Mouse (Mus musculus): ENCODE data around the gene Lamc1.
"Not testable (repeated sequence)": the region's sequence is repeated elsewhere in the genome, so short reads cannot be mapped to it uniquely, and the experiment has no call there.

Gene Lamc1

DNA sequence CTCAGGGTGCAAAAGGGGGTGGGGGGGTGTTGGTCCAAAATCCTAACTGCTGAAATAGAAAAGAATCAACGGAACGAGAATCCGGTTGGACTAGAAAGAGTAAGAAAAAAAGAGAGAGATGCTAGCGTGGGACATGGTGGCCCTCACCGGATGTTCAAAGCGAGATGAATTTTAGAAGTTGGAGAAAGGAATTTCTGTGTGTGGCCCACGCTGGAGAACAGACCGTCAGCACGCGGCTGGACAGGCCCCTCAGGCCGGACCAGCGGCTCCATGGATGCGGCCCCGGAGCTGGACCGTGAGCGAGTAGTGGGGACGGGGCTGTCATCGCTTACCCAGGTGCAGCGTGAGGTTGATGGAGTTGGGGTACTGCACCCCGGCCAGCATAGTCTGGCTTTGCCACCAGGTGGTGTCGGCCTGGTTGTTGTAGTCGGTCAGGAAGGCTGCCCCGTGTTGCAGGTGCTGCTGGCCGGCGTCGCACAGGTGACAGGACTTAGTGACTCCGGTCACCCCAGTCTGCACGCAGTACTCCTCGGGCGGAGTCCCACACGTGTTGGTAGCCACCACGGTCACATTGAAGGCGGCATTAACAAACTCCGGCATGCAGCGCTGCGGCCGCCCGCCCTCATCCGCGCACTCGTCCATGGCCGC lies 666 bp downstream of the Lamc1 start:
- DNase-seq (ENCODE audit: low spot score): no peak

- DNase-seq (ENCODE audit: low spot score): no peak
Measured at GRCm38 (mm10) chr1:153331206-153331605, 1.4 kb downstream of the Lamc1 start.

DNA sequence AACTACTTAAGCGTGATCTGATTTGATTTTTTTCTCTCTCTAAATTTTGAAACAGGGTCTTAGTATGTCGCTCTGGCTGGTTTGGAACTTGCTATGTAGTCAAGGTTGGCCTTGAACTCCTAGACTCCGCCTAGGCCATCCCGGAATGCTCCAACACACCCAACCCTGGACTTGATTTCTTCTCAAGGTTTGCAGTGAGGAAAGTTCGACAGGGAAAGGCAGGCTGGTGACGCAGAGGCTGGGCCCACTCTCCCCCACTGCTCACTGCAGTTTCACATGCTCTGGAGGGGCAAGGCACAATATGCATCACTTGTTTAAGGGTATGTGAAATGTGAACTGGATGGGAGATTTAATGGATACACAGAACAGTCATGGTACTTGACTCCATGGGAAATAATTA lies 3.3 kb downstream of the Lamc1 start:
- DNase-seq (ENCODE audit: low spot score): no peak

DNA sequence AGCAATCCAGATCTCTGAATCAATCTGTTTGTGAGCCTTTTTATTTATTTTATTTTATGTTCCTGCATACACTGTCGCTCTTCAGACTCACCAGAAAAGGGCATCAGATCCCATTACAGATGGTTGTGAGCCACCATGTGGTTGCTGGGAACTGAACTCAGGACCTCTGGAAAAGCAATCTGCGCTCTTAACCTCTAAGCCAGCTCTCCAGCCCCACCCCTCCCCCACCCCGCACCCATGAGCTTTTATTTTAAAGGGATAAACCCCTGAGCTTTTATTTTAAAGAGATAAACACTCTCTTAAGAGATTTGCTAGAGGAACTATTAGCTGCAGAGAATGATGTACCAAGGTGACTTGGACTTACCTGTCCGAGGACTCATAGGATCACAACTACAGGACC lies 5.5 kb downstream of the Lamc1 start:
- no peak for DNase-seq (ENCODE audit: low spot score)

DNA sequence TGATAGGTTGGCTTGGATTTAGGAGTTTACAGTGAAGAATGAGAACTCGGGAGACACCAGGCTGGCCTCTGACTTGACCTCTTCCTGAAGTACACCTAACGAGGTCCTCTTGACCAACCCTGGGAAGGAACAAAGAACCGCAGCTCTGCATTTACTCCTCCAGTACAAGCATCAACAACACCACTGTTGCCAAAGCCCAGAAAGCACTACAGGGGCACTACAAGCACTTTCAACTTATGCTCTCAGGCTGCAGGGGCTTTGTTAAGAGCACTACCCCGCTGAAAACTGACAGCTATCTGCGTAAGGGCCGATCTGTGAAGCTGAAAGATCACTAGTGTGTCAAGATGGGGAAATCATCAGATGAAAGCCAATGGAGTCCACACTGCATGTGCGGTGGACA lies 6.4 kb downstream of the Lamc1 start:
- no peak for DNase-seq (ENCODE audit: low spot score)

- no peak for DNase-seq (ENCODE audit: low spot score)
Measured at GRCm38 (mm10) chr1:153321404-153321803, 11.2 kb downstream of the Lamc1 start.

- DNase-seq (ENCODE audit: low spot score): no peak
Measured at GRCm38 (mm10) chr1:153320554-153321147, 11.9 kb downstream of the Lamc1 start.

- DNase-seq (ENCODE audit: low spot score): no peak
Measured at GRCm38 (mm10) chr1:153320121-153320520, 12.5 kb downstream of the Lamc1 start.

- DNase-seq (ENCODE audit: low spot score): no peak
Measured at GRCm38 (mm10) chr1:153318741-153319140, 13.8 kb downstream of the Lamc1 start.

GRCm38 (mm10) chr1:153318287-153318686 lies 14.3 kb downstream of the Lamc1 start:
- no peak for DNase-seq (ENCODE audit: low spot score)

GRCm38 (mm10) chr1:153317486-153318260 lies 14.9 kb downstream of the Lamc1 start:
- no peak for DNase-seq (ENCODE audit: low spot score)

- DNase-seq (ENCODE audit: low spot score): no peak
Measured at GRCm38 (mm10) chr1:153316956-153317355, 15.6 kb downstream of the Lamc1 start.

DNA sequence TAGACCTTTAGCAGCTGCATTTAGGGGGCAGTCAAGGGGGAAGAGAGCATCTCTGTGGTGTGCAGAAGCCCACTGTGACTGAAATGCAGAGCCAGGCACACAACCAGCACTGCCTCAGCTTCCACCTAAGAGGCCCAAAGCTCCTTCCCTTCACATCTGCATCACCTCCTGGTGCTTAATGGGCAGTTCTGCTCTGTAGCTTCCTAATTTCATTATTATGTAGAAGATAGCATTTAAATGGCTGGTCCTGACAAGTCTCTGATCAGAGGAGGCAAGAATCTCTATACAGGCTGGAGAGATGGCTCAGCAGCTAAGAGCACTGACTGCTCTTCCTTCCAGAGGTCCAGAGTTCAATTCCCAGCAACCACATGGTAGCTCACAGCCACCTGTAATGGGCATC lies 16.3 kb downstream of the Lamc1 start:
- DNase-seq (ENCODE audit: low spot score): no peak

DNA sequence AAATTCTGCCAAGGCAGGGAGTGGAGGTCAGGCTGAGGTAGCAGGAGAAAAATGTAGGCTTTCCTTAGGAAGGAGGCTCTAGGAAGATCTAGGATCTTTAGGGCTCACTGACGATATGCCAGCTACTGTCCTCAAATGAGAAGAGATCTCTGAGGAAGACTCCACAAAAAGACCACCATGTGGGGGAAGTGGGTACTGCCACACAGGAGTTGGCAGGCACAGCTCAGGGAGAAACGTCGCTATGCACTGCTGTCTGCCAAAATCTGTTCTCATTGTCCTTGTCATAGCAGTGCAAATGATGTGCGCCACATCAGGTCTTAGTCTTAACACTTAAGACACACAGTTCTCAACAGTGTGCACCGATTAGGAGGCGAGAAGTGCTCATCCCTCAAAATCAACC lies 17.5 kb downstream of the Lamc1 start:
- no peak for DNase-seq (ENCODE audit: low spot score)

DNA sequence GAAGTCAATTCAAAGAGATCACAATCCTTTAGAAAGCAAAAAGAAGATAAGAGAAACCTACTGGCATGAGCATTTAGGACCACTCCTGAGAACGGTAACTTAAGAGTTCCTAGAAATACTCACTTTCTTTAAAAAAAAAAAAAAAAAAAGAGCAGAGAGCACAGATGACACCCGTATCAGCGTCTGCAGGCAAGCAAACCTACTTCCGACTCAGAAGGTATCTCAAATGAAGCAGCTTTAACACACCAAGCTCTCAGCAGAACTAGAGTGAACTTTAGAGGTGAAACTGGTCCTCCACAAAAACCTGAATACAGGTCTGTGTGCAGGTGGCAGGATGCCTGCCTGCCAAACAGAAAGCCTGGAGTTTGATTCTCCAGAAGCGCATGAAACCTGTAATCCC lies 19.6 kb downstream of the Lamc1 start:
- DNase-seq (ENCODE audit: low spot score): no peak

- no peak for DNase-seq (ENCODE audit: low spot score)
Measured at GRCm38 (mm10) chr1:153310190-153310589, 22.4 kb downstream of the Lamc1 start.

DNA sequence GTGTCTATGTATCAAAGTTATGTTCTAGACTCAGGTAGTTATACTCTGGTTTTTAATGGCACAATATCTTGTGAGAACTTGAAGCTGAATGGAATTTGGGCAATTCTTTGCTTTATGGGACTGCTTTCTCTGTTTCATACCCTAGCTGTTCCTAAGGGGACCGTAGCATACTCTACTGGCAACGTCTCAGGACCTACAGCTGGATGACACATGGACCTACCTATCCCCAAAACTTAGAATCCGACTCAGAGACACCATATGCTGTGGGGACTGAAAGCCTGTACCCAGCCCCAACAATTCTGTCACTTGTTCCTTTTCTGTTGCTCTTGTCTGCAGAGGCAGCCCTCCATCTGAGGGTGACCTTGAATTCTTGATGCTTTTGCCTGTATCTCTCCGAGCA lies 23.3 kb downstream of the Lamc1 start:
- DNase-seq (ENCODE audit: low spot score): no peak

DNA sequence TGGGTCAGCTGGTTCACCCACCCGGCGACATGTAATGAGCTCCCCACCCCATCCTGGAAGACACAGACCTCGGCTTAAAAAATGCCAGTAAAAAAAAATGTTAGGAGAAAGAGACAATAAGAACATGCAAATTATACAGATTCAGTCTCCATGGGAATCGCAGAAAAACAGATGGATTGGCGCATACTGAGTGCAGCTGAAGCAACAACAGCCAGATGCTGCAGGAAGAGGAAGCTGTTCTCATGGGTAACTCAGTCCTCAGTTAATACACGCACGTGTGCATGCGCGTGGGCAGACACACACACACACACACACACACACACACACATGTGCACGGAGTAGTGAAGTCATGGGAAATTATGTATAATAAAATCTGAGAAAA lies 23.7 kb downstream of the Lamc1 start:
- DNase-seq (ENCODE audit: low spot score): no peak

- DNase-seq (ENCODE audit: low spot score): no peak
Measured at GRCm38 (mm10) chr1:153308179-153308914, 24.2 kb downstream of the Lamc1 start.

- DNase-seq (ENCODE audit: low spot score): no peak
Measured at GRCm38 (mm10) chr1:153307509-153308178, 24.9 kb downstream of the Lamc1 start.

GRCm38 (mm10) chr1:153305728-153306127 lies 26.9 kb downstream of the Lamc1 start:
- peak; percentile 40 for DNase-seq (ENCODE audit: low spot score)

DNA sequence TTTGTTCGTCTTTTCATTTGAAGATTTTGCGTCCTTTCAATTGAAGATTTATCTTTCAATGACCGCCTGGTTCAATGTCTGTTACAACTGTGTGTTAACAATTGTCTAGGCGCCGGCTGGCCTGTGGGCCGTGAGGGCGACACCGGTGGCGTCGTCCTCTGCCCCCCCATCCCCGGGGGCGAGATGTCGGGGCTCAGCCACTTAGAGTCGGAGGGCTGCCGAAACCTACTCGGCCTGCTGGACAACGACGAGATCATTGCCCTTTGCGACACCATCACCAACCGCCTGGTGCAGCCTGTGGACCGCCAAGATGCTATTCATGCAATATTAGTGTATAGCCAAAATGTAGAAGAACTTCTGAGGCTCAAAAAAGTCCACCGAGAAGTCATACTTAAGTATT lies 27.3 kb downstream of the Lamc1 start:
- DNase-seq (ENCODE audit: low spot score): not testable (repeated sequence)
